Mouse (Mus musculus): ENCODE results near the gene Oosp1.

DNA sequence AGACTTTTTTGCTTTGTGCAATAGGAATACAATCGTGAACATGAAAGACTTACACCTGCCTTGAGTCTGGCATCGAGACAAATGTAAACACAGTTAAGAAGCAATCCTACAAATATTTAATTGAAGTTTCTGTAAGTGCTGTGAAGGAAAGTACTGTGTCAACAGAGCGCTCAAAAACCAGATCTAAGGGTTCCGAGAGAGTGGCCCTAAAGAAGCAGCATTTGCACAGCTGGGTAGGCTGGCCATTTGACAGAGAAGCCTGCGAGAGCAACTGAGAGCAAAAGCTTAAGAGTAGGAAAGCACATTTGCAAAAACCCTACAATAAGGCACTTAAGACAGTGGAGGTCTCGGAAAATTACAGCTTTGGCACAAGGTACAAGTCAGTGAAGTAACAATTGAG is 33.3 kb upstream of the Oosp1 start:
- TF ChIP-seq CTCF (IDR thresholded peaks at IDR 0.05; ENCODE audit: low read depth) (no peak), EP300 (IDR thresholded peaks at IDR 0.05; ENCODE audit: low read depth) (no peak)
